In the genomic region with DNA sequence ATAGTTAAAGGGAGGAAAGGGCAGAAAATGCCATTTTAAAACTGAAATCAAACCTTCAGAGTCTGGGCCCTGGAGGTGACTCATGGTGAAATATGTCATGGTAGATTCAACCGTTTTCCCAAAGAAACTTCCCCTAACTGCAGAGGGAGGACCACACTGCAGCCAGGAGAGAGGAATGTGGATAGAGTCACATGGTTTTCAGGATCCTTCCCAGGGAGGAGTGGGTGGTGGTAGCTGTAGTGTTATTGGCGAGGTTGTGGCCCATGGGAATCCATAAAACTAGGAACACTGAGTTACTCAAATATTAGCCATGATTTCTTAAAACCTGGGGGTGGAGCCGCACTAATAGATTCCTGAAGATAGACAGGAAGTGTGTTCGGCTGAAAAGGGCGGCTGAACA, we compare ENCODE assay signal across 13 mouse cellular contexts.
DNase-seq lines count a peak whose midpoint lies in the region; ATAC-seq lines count a peak whose summit lies in the region.
"Had no signal": no experiment of that assay in that cellular context is flagged by ENCODE, and none has a peak within 500 bp of the region (broad histone marks: within the 10 kb centered on the region; RNA-seq: fewer than 3 reads in every experiment).

No protein-coding gene starts in this region.

- ATAC-seq in embryonic facial prominence, embryonic 14.5 days (ENCODE audit: low read depth) = no peak
- no peak for ATAC-seq in megakaryocyte, adult 5-6 weeks (ENCODE audit: poor library complexity, severe bottlenecking)
- ATAC-seq in forebrain, embryonic 13.5 days = no peak
- ATAC-seq: hindbrain, postnatal 0 days; Patski had no signal

- intact Hi-C loops in heart, postnatal 25 days (cut with DNase I) = no loop called here

- DNase-seq in embryonic facial prominence, embryonic 14.5 days (ENCODE audit: low spot score) = no peak
- DNase-seq in embryonic facial prominence, embryonic 10.5 days (ENCODE audit: low spot score) = no peak
- peak; percentile 19 for DNase-seq in 3134 (ENCODE audit: extremely low read depth, insufficient read length, low spot score)
- peak; percentile 81 for DNase-seq in fibroblast of lung, adult 2 months (ENCODE audit: low read depth)
- DNase-seq in heart, postnatal 25 days (ENCODE audit: low spot score) = peak; percentile 60
- no peak for DNase-seq in midbrain, embryonic 10.5 days (ENCODE audit: low spot score)
- DNase-seq: cerebellum, adult 9-11 months; kidney, postnatal 4 days had no signal

- no peaks in the 10 kb centered on the region for H3K36me3 ChIP-seq in embryonic facial prominence, embryonic 14.5 days (ENCODE audit: control insufficient read depth, insufficient read depth, low read length)
- no peaks in the 10 kb centered on the region for H3K36me3 ChIP-seq in embryonic facial prominence, embryonic 10.5 days (replicated peaks)
- H3K36me3 ChIP-seq in midbrain, embryonic 10.5 days = peaks cover 4% of the 10 kb centered on the region
- no peaks in the 10 kb centered on the region for H3K36me3 ChIP-seq in forebrain, embryonic 13.5 days (ENCODE audit: poor library complexity, severe bottlenecking)
- H3K36me3 ChIP-seq: liver, embryonic 15.5 days had no signal

- WGBS in embryonic facial prominence, embryonic 14.5 days = 44% methylated on average over 5 of the region's 5 CpGs
- 65% methylated on average over 5 of the region's 5 CpGs for WGBS in embryonic facial prominence, embryonic 10.5 days
- WGBS in midbrain, embryonic 10.5 days = 82% methylated on average over 5 of the region's 5 CpGs
- WGBS in forebrain, embryonic 13.5 days = 83% methylated on average over 5 of the region's 5 CpGs

- no peak overlapping the region for H3K4me3 ChIP-seq in embryonic facial prominence, embryonic 14.5 days (ENCODE audit: low read depth, low read length)
- no peak overlapping the region for H3K4me3 ChIP-seq in embryonic facial prominence, embryonic 10.5 days
- no peak overlapping the region for H3K4me3 ChIP-seq in midbrain, embryonic 10.5 days
- no peak overlapping the region for H3K4me3 ChIP-seq in forebrain, embryonic 13.5 days
- H3K4me3 ChIP-seq: liver, embryonic 15.5 days had no signal

- H3K4me1 ChIP-seq in embryonic facial prominence, embryonic 14.5 days (ENCODE audit: control insufficient read depth, insufficient read depth, low read length) = peaks cover 3% of the 10 kb centered on the region; the same call in 1 of the 2 replicates
- H3K4me1 ChIP-seq in embryonic facial prominence, embryonic 10.5 days = peaks cover 27% of the 10 kb centered on the region
- peaks cover 33% of the 10 kb centered on the region for H3K4me1 ChIP-seq in midbrain, embryonic 10.5 days
- peaks cover 8% of the 10 kb centered on the region for H3K4me1 ChIP-seq in forebrain, embryonic 13.5 days
- H3K4me1 ChIP-seq: liver, embryonic 15.5 days had no signal

- H3K4me2 ChIP-seq in embryonic facial prominence, embryonic 14.5 days (ENCODE audit: low read depth, low read length) = no peak overlapping the region
- H3K4me2 ChIP-seq in forebrain, embryonic 13.5 days = no peak overlapping the region
- H3K4me2 ChIP-seq: liver, embryonic 15.5 days had no signal

- no peaks in the 10 kb centered on the region for H3K27me3 ChIP-seq in embryonic facial prominence, embryonic 14.5 days (replicated peaks; ENCODE audit: control insufficient read depth, insufficient read depth, low read length)
- no peaks in the 10 kb centered on the region for H3K27me3 ChIP-seq in embryonic facial prominence, embryonic 10.5 days (replicated peaks; ENCODE audit: low read depth, poor library complexity, severe bottlenecking)
- no peaks in the 10 kb centered on the region for H3K27me3 ChIP-seq in midbrain, embryonic 10.5 days (ENCODE audit: low read depth, poor library complexity, severe bottlenecking)
- H3K27me3 ChIP-seq in forebrain, embryonic 13.5 days = no peaks in the 10 kb centered on the region
- H3K27me3 ChIP-seq: liver, embryonic 15.5 days; Patski had no signal

- no peak overlapping the region for H3K9ac ChIP-seq in embryonic facial prominence, embryonic 14.5 days (ENCODE audit: low read depth, low read length)
- H3K9ac ChIP-seq in forebrain, embryonic 13.5 days = no peak overlapping the region
- H3K9ac ChIP-seq: liver, embryonic 15.5 days had no signal

- H3K27ac ChIP-seq in embryonic facial prominence, embryonic 14.5 days (replicated peaks; ENCODE audit: low read depth, low read length) = peak overlapping the region; percentile 17; the same call in 1 of the 2 replicates
- no peak overlapping the region for H3K27ac ChIP-seq in embryonic facial prominence, embryonic 10.5 days (replicated peaks)
- no peak overlapping the region for H3K27ac ChIP-seq in midbrain, embryonic 10.5 days (replicated peaks)
- no peak overlapping the region for H3K27ac ChIP-seq in forebrain, embryonic 13.5 days
- H3K27ac ChIP-seq: hindbrain, postnatal 0 days; liver, embryonic 15.5 days had no signal

- no peaks in the 10 kb centered on the region for H3K9me3 ChIP-seq in embryonic facial prominence, embryonic 14.5 days (ENCODE audit: control insufficient read depth, low read length)
- no peaks in the 10 kb centered on the region for H3K9me3 ChIP-seq in embryonic facial prominence, embryonic 10.5 days
- no peaks in the 10 kb centered on the region for H3K9me3 ChIP-seq in midbrain, embryonic 10.5 days (replicated peaks)
- no peaks in the 10 kb centered on the region for H3K9me3 ChIP-seq in forebrain, embryonic 13.5 days (replicated peaks)
- H3K9me3 ChIP-seq: liver, embryonic 15.5 days had no signal

Comparison
In these comparisons a context has a peak if more than half of its experiments do, and no peak if none do; other contexts are left out.
1. DNase-seq: peak in 3134 (single experiment), fibroblast of lung, adult 2 months (single experiment) and heart, postnatal 25 days (single experiment); none in embryonic facial prominence, embryonic 14.5 days (single experiment), embryonic facial prominence, embryonic 10.5 days (single experiment) and midbrain, embryonic 10.5 days (single experiment).